Mouse (Mus musculus) spleen, postnatal 10 days (tissue): ENCODE measurements at regions not wholly inside any gene's neighbourhood (a gene's known extent, or its start where the extent isn't known, plus 50 kb on each side); places are given as distances from the start of the nearest gene placed in this dataset.

Experiments used
- DNase-seq, 2 experiments: peaks; one replicate each; pipeline ENCODE4 v3.0.0; 2021 to 2022; ENCODE audit warnings: low spot score in 2 of 2

DNA sequence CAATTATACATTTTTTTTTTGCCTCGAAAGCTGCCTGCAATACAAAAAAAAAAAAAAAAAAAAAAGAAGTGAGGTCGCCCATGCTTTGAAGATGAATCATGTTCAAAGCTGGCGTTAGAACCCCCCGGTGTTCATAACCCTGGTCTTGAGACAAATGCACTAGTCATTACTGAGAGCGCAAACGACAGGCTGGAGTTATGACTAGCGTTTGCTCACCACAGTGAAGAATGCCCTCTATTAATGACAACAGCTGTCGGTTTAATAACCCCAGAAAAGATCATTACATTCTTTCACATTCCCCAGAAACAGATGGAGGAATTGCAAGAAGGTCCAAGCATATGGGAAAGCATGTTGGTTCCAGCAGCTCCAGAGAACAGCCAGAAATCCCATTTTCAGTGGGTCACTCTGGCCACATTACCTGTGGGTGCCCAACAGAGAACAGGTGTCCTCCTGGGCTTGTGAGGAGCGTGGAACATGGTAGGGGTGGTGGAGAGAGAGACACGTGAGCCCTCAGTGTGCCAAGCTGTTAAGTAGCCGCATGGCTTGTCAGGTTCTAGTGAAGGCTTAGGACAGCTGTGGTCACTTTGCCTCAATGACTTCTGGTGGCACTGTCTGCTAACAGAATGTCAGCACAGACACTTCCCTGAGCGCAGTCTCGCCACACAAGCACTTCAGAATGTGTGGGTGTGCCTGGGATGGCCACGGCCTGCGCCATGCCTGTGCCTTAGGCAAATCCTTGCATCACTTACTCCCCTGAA lies 60.4 kb downstream of the Aipl1 start:
- no peak for DNase-seq

DNA sequence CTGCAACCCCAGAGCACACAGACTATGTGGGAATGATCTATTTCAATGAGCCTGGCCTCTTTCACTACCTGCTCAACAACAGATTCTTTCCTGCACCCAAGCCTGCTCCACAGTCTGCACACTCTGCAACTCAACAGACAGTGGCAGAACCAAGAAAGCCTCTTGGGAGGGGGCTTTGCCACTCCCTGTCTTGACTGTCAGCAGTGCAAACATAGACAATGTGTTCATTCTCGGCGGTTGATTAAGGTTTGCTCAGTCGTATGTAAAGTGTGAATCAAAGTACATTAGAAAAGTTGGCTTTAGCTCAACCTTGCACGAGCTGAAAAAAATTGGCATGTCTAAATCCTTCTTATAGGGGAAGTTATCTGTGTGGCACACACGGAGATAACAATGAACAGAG lies 66.0 kb downstream of the Aipl1 start:
- no peak for DNase-seq

DNA sequence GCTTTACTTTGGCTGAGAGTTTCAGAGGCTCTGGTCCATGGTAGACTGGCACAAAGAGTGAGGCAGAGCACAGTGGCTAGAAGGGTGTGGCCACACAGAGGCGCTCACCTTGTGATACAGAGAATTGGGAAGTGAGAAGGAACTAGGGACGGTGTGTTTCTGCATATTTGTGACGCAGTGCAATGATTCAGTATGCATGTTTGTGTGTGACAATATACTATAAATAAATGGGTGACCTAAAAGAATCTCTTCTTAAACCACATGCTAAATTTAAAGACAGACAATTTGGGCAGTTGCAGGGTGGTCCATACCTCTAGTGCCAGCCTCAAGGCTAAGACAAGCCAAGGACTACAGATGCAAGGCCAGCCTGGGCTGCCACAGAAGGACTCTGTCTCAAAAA lies 75.0 kb downstream of the Aipl1 start:
- DNase-seq, result no peak

DNA sequence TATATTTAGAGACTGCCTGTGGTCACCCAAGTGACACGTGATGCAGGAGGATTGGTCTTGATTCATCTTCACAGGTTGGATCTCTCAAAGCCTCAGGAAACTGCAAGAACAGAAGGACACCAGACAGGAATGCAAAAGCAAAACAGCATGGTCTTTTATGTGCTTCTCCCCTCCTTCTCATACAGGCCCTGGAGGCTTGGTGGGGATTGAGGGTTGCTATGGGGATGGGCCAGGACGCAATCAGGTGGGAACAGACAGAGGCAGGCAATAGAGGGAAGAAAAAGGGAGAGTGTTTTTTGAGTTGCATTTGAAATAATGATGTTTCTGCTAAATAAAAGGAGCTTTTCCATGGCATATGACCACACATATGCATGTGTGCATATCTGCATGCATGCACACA lies 84.8 kb downstream of the Aipl1 start:
- no peak for DNase-seq

DNA sequence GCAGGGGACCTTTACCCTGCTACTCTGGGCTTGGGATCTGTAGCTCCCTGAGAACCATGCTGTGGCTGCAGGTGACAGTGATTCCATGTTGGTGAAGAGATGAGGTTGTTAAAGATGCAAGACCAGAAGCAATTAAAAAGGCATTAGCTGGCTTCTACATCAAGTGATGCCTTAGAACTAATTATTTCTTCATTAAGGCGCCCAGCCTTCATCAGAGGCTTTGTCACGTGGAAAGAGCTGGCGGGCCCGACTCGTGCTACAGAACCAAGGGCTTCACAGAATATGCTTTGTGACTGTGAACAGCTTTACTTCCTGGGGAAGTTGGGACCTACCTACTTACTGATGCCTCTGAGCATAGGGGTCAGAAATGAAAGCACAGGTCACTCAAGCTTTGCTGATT lies 90.1 kb downstream of the Aipl1 start:
- DNase-seq, result no peak

DNA sequence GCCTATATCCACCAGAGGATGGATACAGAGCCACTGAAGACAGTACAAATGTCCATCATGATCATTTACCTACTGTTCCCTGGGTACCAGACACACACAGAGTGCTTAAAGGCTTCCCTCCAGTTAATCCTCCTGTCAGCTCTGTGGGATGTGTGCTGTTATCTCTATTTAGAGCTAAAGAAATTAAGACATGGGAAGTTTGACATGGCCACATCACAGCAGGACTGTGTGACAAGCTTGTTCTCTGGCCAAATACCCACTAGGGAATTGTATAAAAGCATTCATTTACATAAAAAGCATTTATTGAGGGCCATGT lies 92.3 kb downstream of the Aipl1 start:
- no peak for DNase-seq

DNA sequence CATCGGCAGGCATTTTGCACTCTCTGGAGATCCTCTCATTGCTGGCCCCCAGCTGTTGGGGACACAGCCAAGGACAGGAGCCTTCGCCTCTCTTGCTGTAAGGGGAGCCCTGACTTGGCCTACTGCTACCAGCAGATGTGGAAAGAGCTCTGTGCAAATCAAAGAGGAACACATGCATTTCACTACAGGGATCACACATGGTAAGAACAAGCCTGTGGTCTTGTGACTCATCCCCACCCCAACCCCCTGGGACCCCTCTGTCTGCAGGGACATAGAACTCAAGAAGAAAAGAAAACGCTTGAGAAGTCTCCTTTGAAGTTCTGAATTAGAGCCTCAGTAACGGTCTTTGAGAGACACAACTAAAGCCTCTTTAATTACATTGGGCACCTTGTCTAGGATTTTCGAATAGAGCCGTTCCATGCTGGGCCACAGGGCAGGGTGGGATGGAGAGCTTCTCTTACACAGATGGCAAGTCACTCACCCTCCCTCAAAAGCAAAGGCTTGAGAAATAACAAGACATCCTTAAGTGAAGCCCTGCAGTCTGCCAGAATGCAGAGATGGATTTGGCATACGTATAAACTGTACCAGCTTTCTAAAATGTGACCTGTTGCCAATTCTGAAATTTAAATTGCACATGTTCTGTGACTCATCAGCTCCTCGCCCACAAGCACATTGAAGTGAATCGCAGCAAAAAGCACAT lies 92.8 kb downstream of the Aipl1 start:
- DNase-seq, result peak in 1 of 2 experiments; percentile 21

DNA sequence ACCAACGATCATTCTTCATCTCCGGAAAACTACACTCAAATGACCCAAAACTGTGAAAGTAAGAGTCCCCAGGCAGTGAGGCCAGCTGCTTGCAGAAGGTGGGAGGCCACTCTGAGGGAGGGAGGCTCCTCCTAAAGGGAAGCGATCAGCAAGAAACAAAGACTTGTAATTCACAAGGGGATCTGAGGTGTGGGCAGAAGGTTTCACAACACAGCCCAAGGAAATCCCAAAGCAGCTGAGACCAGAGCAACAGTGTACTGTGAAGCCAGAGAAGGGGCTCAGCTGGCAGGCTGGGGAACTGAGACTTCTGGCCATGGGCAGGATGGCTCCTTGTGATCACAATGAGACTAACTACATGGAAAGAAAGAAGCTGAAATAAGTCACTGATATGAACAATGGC lies 93.8 kb downstream of the Aipl1 start:
- no peak for DNase-seq

DNA sequence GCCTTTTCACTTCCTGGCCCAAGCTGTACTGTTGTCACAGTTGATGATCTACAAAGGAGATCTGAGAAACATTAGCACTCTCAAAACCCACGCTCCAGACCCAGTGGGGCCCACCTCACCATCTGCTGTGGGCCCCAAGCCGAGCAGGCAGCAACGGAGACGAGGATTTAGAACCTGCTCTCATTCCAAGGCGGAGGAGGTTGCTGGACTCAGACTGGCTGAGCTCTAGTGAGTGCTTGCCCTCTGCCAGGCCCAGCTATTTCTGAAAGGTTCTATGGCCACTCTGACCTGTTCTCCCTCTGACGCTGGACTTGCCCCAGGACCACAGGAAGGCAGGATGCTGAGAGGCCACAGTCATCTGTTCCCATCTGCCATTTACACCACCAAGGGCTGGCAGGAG lies 98.2 kb downstream of the Aipl1 start:
- DNase-seq, result no peak

DNA sequence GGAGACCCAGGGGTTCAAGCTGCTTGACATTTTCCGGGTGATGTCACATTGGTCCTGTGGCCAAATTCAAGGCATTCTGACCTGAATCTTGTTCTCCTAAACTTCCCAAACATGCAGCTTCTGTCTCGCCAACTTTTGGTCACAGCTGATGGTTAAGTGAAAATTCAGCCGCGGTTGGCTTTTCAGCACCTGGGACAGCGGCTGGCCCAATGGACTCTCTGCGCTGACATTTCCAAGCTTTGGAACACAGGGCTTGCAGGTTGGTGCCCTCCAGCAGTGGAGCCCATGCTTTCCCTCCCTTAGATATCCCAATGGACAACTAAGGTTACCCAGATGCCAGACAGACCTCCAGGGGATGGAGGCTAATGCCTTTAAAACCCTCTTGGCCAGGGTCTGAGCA lies 100.2 kb downstream of the Aipl1 start:
- peak in 1 of 2 experiments; percentile 27 for DNase-seq

DNA sequence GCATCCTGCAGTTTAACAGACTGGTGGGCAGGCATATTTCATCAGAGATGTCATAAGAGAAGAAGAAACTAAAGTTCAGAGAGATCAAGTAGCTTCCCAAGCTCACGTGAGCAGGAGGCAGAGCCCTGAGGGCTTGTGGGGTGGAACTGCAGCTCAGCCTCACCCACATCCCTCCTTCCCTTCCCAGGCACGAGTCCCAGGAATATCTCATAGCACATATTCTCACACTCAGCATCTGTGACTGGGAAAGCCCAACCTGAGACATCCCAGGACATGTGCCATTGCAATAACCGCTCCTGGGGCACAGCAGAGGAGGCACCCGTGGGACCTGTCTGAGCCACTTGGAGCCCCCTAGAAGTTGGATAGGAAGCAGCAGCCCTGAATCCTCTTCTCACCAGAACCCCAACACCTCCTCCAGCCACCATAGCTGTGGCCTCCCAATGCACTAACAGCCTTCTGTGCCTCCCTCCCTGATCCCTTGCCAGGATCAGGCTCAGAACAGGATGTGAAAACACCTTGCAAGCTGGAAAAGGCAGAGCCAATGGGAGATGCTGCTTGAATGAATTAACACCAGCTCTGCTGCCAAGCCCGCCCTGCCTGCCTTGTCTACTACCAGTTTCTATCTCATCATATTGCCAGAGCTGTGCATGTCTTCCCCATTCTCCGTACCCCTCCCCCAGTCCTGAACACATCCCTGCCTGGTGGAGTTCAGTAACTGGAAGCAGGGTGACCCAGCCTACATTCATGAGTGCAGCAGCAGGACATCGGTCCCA lies 107.4 kb downstream of the Aipl1 start:
- no peak for DNase-seq

DNA sequence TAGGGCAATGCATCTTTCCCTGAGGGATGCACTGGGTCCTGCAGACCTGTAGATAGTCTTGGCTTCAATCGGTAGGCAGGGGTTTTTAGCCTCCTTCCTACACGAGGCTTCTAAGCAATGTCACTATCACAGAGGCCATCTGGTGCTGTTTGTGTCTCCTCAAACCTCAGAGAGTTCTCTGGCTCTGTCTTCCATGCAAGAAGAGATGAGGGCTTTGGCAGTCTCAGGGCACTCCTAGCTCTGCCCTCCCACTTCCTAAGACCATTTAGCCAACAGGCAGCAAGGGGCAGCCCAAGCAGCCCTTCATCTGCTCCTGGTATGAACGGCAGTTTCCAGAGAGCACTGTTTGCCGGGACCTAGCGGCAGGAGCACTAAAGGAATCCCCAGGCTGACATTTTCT lies 122.6 kb downstream of the Aipl1 start:
- DNase-seq, result no peak

DNA sequence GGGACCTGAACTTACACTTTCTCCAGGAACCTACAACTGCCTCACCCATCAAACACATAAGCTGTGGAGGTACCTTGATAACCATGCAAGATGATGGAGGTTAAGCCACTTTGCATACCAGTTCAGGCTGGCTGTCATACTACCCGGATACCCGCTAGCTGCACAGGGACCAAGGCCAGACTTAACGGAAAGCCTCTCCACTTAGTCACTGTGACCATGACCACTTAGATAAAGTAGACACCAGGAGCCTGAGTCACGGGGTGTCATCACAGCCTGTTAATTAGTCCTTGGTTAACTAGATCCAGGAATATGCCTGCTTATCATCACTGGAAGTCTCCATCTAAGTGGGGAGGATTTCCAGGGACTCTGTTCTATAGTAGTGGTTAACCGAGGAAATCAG lies 124.7 kb downstream of the Aipl1 start:
- DNase-seq, result no peak

DNA sequence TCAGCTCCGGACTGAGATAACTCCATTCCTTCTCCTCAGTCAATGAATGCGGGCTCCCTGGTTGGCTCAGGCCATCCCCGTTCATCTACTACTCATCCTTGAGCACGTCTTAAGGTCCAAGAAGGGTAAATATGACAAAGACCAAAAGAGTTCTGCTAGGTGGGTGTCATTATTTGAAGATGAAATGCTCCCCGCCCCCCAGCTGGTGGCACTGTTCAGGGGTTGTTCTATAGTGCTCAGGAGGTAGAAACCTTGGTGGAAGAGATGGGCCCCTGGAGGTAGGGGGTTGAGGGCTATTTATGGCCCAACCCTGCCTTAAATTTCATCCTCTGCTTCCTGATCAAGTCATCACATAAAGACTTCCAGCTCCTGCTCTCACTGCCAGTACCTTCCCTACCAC lies 126.0 kb downstream of the Aipl1 start:
- no peak for DNase-seq

DNA sequence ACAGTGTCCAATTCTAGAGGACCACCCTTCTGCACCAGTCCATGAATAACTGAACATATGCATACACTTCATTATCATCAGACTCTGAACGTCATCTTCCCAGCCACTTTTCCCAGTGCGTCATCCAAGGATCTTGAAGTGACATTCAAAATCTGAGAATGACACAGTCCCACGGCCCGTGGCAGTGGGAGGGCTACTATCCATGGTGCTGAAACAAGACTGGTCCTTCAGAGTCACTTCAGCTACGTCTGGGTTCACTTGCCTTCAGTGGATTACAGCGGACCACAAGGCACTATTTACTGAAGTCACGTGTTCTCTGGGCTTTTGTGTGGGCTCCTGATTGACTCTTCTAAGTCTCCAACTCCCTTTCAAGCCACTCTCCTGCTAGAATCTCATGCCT lies 128.7 kb downstream of the Aipl1 start:
- no peak for DNase-seq

DNA sequence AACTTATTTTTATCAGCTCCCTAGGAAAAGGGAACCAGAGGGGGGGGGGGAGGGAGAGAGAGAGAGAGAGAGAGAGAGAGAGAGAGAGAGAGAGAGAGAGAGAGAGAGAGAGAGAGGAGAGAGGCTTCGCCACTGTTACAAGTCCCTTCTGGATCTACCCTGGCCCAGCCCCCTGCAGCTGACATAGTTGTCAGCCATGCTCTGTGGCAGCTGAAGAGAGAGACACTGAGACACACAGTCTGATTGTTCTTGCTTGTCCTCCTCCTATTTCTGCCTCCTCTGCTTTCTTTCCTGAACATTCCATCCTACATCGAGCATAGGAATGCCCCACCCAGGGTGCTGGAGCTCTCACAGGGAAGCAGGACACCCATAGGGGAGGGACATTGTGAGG lies 134.3 kb downstream of the Aipl1 start:
- no peak for DNase-seq

DNA sequence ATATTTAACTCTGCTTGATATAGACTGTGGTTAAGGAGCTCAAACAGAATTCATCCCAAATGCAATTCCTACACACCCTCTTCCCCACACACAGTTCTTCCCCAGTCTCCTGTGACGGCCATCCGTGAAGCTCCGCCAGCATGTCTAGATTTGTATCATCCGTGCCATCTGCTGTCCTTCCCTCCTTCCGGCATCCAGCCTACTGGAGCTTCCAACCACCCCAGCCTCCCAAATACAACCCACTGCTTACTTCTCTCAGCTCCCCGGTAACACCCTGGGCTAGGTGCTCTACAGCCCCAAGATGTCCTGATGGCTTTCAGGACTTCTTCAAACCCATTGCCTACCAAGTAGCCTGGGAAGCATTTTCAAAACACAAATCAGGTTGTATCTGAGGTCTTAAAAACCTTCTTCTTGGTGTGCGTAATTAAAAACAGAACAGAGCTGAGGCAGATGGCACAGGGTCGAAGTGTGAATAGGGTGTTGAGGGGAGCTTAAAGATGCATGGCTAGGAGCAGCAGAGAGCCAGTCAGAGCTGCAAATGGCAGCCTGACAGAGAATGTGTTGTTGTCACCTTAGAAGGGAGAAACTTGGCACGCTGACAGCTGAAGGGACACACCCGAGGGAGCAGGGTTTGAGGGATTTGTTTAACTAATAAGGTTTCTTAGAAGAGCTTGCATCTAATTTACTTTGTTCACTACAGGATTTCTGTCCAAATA lies 134.8 kb downstream of the Aipl1 start:
- no peak for DNase-seq

DNA sequence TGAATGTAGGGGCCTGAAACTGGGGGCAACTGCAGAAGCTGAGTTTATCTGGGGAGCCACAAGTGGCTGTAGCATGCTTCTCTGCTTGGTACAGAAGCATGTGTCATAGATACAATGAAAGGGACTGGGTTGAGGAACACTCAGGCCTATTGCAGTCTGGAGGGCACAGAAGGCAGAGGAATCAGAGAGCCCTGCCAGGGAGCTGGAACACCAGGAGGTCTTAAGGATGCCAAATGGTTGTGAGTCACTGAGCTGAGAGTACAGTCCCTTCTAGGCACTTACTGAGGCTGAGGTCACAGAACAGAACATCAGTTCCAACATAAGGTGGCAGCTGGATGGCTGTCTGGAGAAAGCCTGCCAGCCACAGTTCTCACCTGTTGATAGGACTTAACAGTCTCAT lies 136.5 kb downstream of the Aipl1 start:
- DNase-seq, result no peak

DNA sequence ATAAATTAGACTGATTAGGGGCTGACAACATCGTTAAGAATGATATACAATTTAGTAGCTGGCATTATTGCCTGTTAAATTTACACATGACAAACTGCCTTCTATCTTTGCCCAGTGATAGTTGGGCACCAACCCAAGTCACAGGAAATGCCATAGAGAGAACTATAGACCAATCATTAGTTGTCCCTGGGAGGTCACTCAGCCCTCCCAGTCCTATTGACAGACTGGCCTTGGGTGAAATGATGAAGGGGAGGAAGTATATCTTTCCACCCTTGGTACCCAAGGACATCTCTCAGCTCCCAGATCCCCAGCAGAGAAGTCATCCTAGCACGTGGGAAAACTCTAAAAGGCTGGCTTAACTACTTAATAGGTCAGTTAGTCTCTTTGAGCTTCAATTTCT lies 139.8 kb downstream of the Aipl1 start:
- DNase-seq, result no peak

DNA sequence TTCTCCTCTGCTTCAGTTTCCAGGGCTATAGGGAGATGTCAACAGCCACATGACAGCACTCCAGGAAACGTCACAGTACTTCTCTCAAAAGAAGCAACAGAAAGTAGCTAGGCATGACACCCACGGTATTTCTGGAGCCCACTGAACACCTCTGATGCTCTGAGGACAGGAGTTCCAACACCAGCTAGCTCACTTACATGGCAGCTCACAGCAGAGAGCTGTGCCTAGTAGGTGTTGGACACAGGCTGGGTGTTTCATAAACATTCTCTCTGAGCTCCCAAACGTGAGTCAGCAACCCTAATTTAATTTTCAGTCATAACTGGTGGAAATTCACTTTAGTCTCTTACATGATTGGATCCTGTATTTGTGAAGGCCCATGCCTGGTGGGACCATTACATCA lies 140.2 kb downstream of the Aipl1 start:
- no peak for DNase-seq

DNA sequence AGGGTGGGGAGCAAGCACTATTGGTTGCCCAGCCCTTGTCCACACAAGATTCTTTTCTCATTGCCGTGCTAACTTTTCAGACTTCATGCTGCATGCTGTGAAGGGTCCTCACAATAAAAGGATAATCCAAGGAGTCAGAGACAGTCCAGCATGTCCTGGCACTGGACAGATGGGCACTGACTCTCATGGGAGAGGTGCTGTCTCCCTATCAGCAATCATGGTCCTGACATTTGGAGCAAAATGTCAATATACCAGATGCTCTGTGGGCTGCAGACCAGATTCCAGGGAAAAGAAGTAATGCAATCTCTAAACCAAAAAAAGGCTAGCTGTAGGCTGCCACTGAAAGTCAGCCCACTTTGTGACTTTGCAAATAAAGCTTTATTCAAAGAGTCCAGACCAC lies 141.5 kb downstream of the Wscd1 start:
- DNase-seq, result no peak

DNA sequence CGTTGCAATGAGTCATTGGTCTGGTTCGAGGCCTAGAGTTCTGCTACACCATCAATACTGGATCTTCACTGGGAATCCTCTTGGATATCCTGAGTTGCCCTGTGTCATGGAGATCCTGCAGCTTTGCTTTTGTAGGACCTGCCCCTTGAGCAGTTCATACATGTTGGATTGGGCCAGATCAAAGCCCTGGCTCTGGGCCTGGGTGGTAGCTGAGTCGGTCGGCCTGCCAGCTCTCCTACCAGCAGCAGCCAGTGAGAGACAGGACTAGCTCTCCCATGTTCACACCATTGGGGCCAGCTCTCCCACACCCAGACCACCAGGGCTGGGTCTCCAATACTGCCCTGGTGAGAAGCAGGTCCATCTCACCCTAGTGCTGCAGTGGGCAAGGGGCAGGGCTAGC lies 139.4 kb downstream of the Wscd1 start:
- no peak for DNase-seq
